Mouse (Mus musculus) liver, embryonic 14 days (tissue): ENCODE measurements around the gene Slc35f3. TPM values are rescaled to one million over a fixed set of nuclear protein-coding genes. Genes with fewer than 3 reads are reported as not detected.

Source experiments
- polyA plus RNA-seq: library from polyadenylated mRNA; depleted of rRNA; stranded (reverse); fragments of >200 nt; gene quantifications from 2 replicates; pipeline ENCODE4 v1.2.3, GENCODE M21; 2012; rRNA removed

The Slc35f3 gene
- polyA plus RNA-seq = not detected in 2 replicates

DNA sequence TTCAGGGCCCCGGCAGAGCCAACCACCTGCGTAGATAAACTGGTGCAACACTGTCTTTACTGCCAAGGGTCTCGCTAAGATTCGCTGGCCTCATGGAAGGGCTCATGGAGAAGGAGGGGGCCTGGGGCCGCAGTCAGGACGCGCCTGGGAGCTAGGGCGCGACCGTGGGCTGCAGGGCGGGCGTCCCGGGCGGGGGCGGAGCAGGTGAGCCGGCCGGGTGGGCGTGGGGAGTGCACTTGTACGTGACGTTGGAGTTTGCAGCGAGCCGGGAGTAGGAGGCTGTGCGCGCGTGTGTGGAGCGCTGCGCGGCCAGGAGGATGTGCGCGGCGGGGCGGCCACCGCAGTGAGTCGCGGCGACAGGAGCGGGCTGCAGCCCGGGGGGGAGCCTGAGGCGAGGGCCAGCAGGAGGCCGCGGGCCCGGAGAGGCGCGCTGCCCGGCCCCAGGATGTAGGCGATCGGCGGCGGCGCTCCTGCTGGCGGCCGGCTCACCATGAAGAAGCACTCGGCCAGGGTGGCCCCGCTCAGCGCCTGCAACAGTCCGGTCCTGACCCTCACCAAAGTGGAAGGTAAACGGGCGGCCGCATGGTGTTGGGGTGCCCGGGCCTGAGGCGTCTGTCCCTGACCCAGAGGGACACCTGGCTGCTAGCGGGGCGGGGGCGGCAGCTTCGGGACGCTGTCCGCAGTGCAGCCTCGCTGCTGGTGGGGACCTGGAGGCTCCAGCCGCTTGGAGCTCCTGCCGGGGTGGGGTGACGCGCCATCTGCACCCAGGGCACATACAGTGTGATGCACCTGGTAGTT lies at the start of gene Slc35f3:
TSS of gene Slc35f3 (plus strand) at position 263 of the 798 bp plus-strand sequence.

DNA sequence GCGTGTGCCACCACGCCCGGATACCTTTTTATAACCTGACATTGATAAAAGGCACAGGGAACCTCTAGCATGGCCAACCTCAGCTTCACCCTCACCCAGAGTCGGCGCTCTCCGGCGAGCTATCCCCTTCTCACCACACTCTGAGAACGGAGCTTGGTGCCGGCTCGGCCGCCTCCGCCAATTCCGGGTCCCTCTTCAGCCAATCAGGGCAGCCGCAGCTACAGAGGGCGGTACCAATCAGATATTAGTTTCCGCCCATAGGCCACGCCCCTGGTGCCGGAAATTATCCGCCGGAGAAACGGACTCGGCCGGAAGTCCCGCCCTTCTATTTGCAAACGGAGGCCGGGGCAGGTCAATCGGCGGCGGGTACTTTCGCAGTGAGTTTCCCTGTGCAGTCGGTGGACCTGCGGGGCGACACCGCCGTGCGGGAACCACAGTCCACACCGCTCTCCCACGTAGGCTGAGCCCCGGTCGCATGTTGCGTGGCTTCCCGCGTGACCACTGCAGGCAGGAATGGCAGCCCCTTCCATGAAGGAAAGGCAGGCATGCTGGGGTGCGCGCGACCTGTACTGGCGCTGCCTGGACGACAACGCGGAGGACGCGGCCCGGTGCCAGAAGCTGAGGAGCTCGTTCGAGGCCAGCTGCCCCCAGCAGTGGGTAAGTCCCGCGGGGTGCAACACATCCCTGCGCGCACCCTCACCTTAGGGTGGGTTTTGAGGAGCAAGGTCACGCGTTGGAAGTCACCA lies 124.0 kb downstream of the Slc35f3 start, which contains the start of gene Coa6:
TSS of gene Coa6 (plus strand) at position 342 of the 746 bp plus-strand sequence.

Other genes with a start within 250 kb of the Slc35f3 start
- 24.4 and 25.1 TPM in 2 replicates for gene Coa6, start 124.0 kb downstream of the Slc35f3 start, polyA plus RNA-seq
- 2.2 and 2.7 TPM in 2 replicates for gene Tarbp1, start 176.5 kb downstream of the Slc35f3 start, polyA plus RNA-seq